23 mouse cellular contexts compared by ENCODE assay signal in the genomic region with DNA sequence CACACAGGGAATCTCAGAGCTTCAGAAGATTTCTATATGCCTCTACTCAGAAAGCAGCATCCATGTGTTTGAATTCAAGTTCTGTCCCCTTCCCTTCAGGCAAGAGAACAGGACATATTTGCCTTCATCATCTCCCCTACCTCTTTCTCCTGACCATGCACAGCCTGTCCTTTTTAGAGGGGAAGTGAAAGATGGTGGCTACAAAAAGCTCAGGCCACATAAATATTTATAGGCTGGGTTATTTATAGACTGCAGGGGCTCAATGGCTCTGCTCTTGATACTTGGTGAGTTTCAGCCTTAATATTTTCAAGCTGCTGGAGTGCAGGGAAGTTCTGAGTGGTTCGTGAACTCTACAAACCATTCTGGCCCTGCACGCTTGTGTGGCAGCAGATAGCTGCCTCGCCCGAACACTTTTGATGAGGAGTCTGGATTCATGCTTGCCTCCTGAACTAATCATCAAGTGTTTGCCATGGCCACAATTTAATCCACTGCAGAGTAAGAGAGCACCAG.
DNase-seq lines count a peak whose midpoint lies in the region; ATAC-seq and TF ChIP-seq lines count a peak whose summit lies in the region.
"Had no signal": no experiment of that assay in that cellular context is flagged by ENCODE, and none has a peak within 500 bp of the region (broad histone marks: within the 10 kb centered on the region; RNA-seq: fewer than 3 reads in every experiment).

No protein-coding gene starts in this region.

- intact Hi-C loops in heart, adult 2 months (cut with DNase I): no loop called here

- H3K4me1 ChIP-seq in heart, adult 2 months (ENCODE audit: control insufficient read depth, insufficient read depth, low read length): no peaks in the 10 kb centered on the region
- H3K4me1 ChIP-seq in heart, embryonic 14.5 days (ENCODE audit: control insufficient read depth in 2 of 2, insufficient read depth in 2 of 2, low read length in 2 of 2): peaks cover 3 to 4% of the 10 kb centered on the region in 2 experiments
- H3K4me1 ChIP-seq in heart, embryonic 10.5 days: 0 out of 2 replicates have a peak, but pooled peaks cover 4% of the 10 kb centered on the region
- H3K4me1 ChIP-seq: embryonic facial prominence, embryonic 10.5 days; forebrain, embryonic 10.5 days; hindbrain, embryonic 13.5 days had no signal

- DNase-seq in heart, adult 11 months: peak; percentile 56
- no peak for DNase-seq in heart, adult 2 months
- no peak for DNase-seq in heart, embryonic 10.5 days (ENCODE audit: low spot score)
- DNase-seq in spleen, postnatal 36 days (ENCODE audit: low spot score in 2 of 2): peak; percentile 10 to 18
- no peak for DNase-seq in spleen, postnatal 14 days (ENCODE audit: low spot score in 2 of 2)
- DNase-seq in right cerebral cortex, postnatal 10 days (ENCODE audit: low spot score in 2 of 2): no peak
- DNase-seq: adrenal gland, adult 2 months; adrenal gland, postnatal 25 days; cerebellum, adult 18-20 months; cerebellum, adult 9-11 months; cerebellum, postnatal 36 days; gastrocnemius, postnatal 36 days; heart, postnatal 10 days; kidney, adult 11 months; kidney, adult 9 months had no signal

- ATAC-seq in heart, embryonic 14.5 days (ENCODE audit: insufficient number of reproducible peaks, insufficient read depth, low FRiP score, low read depth): no peak
- no peak for ATAC-seq in erythroblast, adult 5-6 weeks (replicated peaks; ENCODE audit: low FRiP score, poor library complexity, severe bottlenecking)
- ATAC-seq: forebrain, embryonic 14.5 days; hindbrain, postnatal 0 days had no signal

- H3K9me3 ChIP-seq in heart, embryonic 14.5 days (ENCODE audit: control insufficient read depth, low read length): no peaks in the 10 kb centered on the region
- H3K9me3 ChIP-seq in heart, embryonic 10.5 days: no peaks in the 10 kb centered on the region
- H3K9me3 ChIP-seq: embryonic facial prominence, embryonic 10.5 days; forebrain, embryonic 10.5 days; hindbrain, embryonic 13.5 days had no signal

- TF ChIP-seq CTCF in heart, adult 2 months (IDR thresholded peaks at IDR 0.05): no peak

- H3K79me2 ChIP-seq in heart, adult 2 months (replicated peaks; ENCODE audit: control insufficient read depth, insufficient read depth, low read length): no peaks in the 10 kb centered on the region

- H3K27me3 ChIP-seq in heart, adult 2 months (ENCODE audit: control insufficient read depth, insufficient read depth, low read length): no peaks in the 10 kb centered on the region
- no peaks in the 10 kb centered on the region for H3K27me3 ChIP-seq in heart, embryonic 14.5 days (ENCODE audit: control insufficient read depth, insufficient read depth, low read length)
- H3K27me3 ChIP-seq in heart, embryonic 10.5 days (ENCODE audit: insufficient read depth, poor library complexity, severe bottlenecking): no peaks in the 10 kb centered on the region
- H3K27me3 ChIP-seq: hindbrain, embryonic 13.5 days had no signal

- H3K36me3 ChIP-seq in heart, adult 2 months (ENCODE audit: control insufficient read depth, insufficient read depth, low read length): no peaks in the 10 kb centered on the region
- H3K36me3 ChIP-seq in heart, embryonic 14.5 days (ENCODE audit: control insufficient read depth, insufficient read depth, low read length): no peaks in the 10 kb centered on the region
- no peaks in the 10 kb centered on the region for H3K36me3 ChIP-seq in heart, embryonic 10.5 days
- H3K36me3 ChIP-seq: embryonic facial prominence, embryonic 10.5 days; forebrain, embryonic 10.5 days; hindbrain, embryonic 13.5 days had no signal

- no peak overlapping the region for H3K4me3 ChIP-seq in heart, adult 2 months
- H3K4me3 ChIP-seq in heart, embryonic 14.5 days (ENCODE audit: control insufficient read depth in 1 of 2, insufficient read depth in 1 of 2, low read depth in 1 of 2, low read length in 2 of 2): no peak overlapping the region
- H3K4me3 ChIP-seq in heart, embryonic 10.5 days: no peak overlapping the region
- H3K4me3 ChIP-seq: embryonic facial prominence, embryonic 10.5 days; erythroblast, embryonic 14.5 days; forebrain, embryonic 10.5 days; hindbrain, embryonic 13.5 days had no signal

- H3K27ac ChIP-seq in heart, adult 2 months: no peak overlapping the region
- H3K27ac ChIP-seq in heart, embryonic 14.5 days (replicated peaks in 1 of 2; ENCODE audit: control insufficient read depth in 1 of 2, insufficient read depth in 1 of 2, low read depth in 2 of 2, low read length in 2 of 2): peak overlapping the region; percentile 73 to 81
- no peak overlapping the region for H3K27ac ChIP-seq in heart, embryonic 10.5 days
- H3K27ac ChIP-seq: embryonic facial prominence, embryonic 10.5 days; forebrain, embryonic 10.5 days; hindbrain, embryonic 13.5 days; hindbrain, postnatal 0 days had no signal

- no peak for TF ChIP-seq EP300 in heart, adult 2 months (IDR thresholded peaks at IDR 0.05; ENCODE audit: insufficient read depth, low read depth, low read length)

- WGBS in heart, adult 2 months: 68% methylated on average over 4 of the region's 4 CpGs
- 36% methylated on average over 4 of the region's 4 CpGs for WGBS in heart, embryonic 14.5 days
- WGBS in heart, embryonic 10.5 days: 68% methylated on average over 4 of the region's 4 CpGs

- TF ChIP-seq POLR2A in heart, adult 2 months (IDR thresholded peaks at IDR 0.05; ENCODE audit: insufficient read depth, low read depth, low read length): no peak

- peak overlapping the region; percentile 6; the same call in 1 of the 2 replicates for H3K4me2 ChIP-seq in heart, embryonic 14.5 days (ENCODE audit: low read length)
- H3K4me2 ChIP-seq: hindbrain, embryonic 13.5 days had no signal

- H3K9ac ChIP-seq in heart, adult 2 months (ENCODE audit: low read depth, low read length): no peak overlapping the region
- H3K9ac ChIP-seq in heart, embryonic 14.5 days (ENCODE audit: low read length): no peak overlapping the region
- H3K9ac ChIP-seq: hindbrain, embryonic 13.5 days had no signal

Comparison
In these comparisons a context has a peak if more than half of its experiments do, and no peak if none do; other contexts are left out.
1. DNase-seq: peak in heart, adult 11 months (single experiment) and spleen, postnatal 36 days (2 of 2); none in heart, adult 2 months (0 of 2), heart, embryonic 10.5 days (single experiment), spleen, postnatal 14 days (0 of 2) and right cerebral cortex, postnatal 10 days (0 of 2).
2. H3K27ac ChIP-seq: peak in heart, embryonic 14.5 days (2 of 2); none in heart, adult 2 months (single experiment) and heart, embryonic 10.5 days (single experiment).